Mouse (Mus musculus) myocyte (in vitro differentiated cells): Measurements from ENCODE around the gene Ppt1. TPM values are rescaled to one million over a fixed set of nuclear protein-coding genes. Genes with fewer than 3 reads are reported as not detected.
A peak's percentile ranks its signal among the peaks of the same experiment; 100 is the strongest.

Experiments
- H3K27me3 ChIP-seq: one replicate; pipeline ENCODE4 v1.6.1; 2011; ENCODE audit not compliant: control insufficient read depth, insufficient read depth, insufficient read length
- H3K36me3 ChIP-seq: one replicate; pipeline ENCODE4 v1.6.1; 2011; ENCODE audit not compliant: control insufficient read depth, insufficient read depth
- H3K4me2 ChIP-seq: one replicate; pipeline ENCODE4 v1.6.1; 2011; ENCODE audit warnings: low read depth, control low read depth
- H3K4me3 ChIP-seq: one replicate; pipeline ENCODE4 v1.5.1; 2011; ENCODE audit warnings: mild to moderate bottlenecking, control low read depth, moderate library complexity
- H3K79me2 ChIP-seq: one replicate; pipeline ENCODE4 v1.6.1; 2011; ENCODE audit not compliant: control insufficient read depth, insufficient read depth
- H3ac ChIP-seq: one replicate; pipeline ENCODE4 v1.6.1; 2011; ENCODE audit not compliant: control insufficient read depth, insufficient read length
- CEBPB ChIP-seq: IDR thresholded peaks from 2 replicates; pipeline ENCODE4 v1.6.1; 2011; ENCODE audit warnings: mild to moderate bottlenecking, moderate library complexity; ENCODE audit not compliant: poor library complexity, insufficient read depth, severe bottlenecking
- E2F4 ChIP-seq: IDR thresholded peaks from one replicate; pipeline ENCODE4 v1.6.1; 2011; ENCODE audit warnings: mild to moderate bottlenecking, control low read depth, moderate library complexity; ENCODE audit not compliant: insufficient read depth
- MAX ChIP-seq: IDR thresholded peaks from one replicate; pipeline ENCODE4 v1.6.1; 2011; ENCODE audit warnings: low read depth, mild to moderate bottlenecking, control low read depth
- MYOD1 ChIP-seq, 3 experiments: IDR thresholded peaks; one replicate each; pipeline ENCODE4 v1.6.1; 2011; ENCODE audit warnings: control low read depth in 2 of 3, low read depth in 2 of 3, mild to moderate bottlenecking in 2 of 3, moderate library complexity in 1 of 3; ENCODE audit not compliant: insufficient read length in 2 of 3, control insufficient read depth in 1 of 3
- MYOG ChIP-seq, 3 experiments: IDR thresholded peaks; one replicate each; pipeline ENCODE4 v1.6.1; 2011; ENCODE audit warnings: control low read depth in 2 of 3, low read depth in 2 of 3, mild to moderate bottlenecking in 2 of 3; ENCODE audit not compliant: insufficient read length in 2 of 3, control insufficient read depth in 1 of 3, insufficient read depth in 1 of 3
- POLR2A ChIP-seq: IDR thresholded peaks from one replicate; pipeline ENCODE4 v1.6.1; 2011; ENCODE audit warnings: low read depth, mild to moderate bottlenecking, control low read depth, moderate library complexity; ENCODE audit not compliant: insufficient read length
- POLR2AphosphoS2 ChIP-seq: IDR thresholded peaks from one replicate; pipeline ENCODE4 v1.6.1; 2011; ENCODE audit warnings: low read depth, control low read depth; ENCODE audit not compliant: insufficient read length
- REST ChIP-seq: IDR thresholded peaks from one replicate; pipeline ENCODE4 v1.6.1; 2011; ENCODE audit warnings: mild to moderate bottlenecking, control low read depth, moderate library complexity; ENCODE audit not compliant: insufficient read depth, insufficient read length
- SRF ChIP-seq: IDR thresholded peaks from one replicate; pipeline ENCODE4 v1.6.1; 2011; ENCODE audit warnings: low read depth; ENCODE audit not compliant: control insufficient read depth, insufficient read length
- TCF12 ChIP-seq: IDR thresholded peaks from one replicate; pipeline ENCODE4 v1.6.1; 2011; ENCODE audit warnings: mild to moderate bottlenecking, control low read depth; ENCODE audit not compliant: poor library complexity, insufficient read depth, severe bottlenecking
- TCF3 ChIP-seq: IDR thresholded peaks from one replicate; pipeline ENCODE4 v1.6.1; 2011; ENCODE audit warnings: low read depth, control low read depth; ENCODE audit not compliant: insufficient read length
- USF1 ChIP-seq: IDR thresholded peaks from one replicate; pipeline ENCODE4 v1.6.1; 2011; ENCODE audit warnings: low read depth, mild to moderate bottlenecking, control low read depth, moderate library complexity
- polyA plus RNA-seq: library from polyadenylated mRNA; unstranded; fragments of >200 nt; fragmentation: generic; extraction: Trizol; gene quantifications from one replicate; pipeline ENCODE4 v1.2.1, GENCODE M21; 2012; ENCODE audit warnings: missing spikeins

The Ppt1 gene
- polyA plus RNA-seq, 1 experiment: 49.9 TPM

GRCm38 (mm10) chr4:122853691-122854090, 17.6 kb downstream of the Ppt1 start:
- Histone ChIP-seq H3K27me3 (no peaks in the 10 kb centered on the region), H3ac (no peak overlapping the region), H3K36me3 (peaks cover 56% of the 10 kb centered on the region), H3K4me3 (no peak overlapping the region), H3K4me2 (no peak overlapping the region), H3K79me2 (no peaks in the 10 kb centered on the region)
- TF ChIP-seq POLR2A (no peak), TCF12 (no peak), MAX (no peak), CEBPB (no peak)

GRCm38 (mm10) chr4:122854770-122855169, 18.7 kb downstream of the Ppt1 start:
- TF ChIP-seq POLR2A: no peak
- TF ChIP-seq MYOG (IDR thresholded peaks at IDR 0.05; ENCODE audit: control insufficient read depth in 1 of 3, insufficient read depth in 1 of 3, insufficient read length in 2 of 3, low read depth in 2 of 3): peak in 2 of 3 experiments; percentile 44 to 64
- peak in 2 of 3 experiments; percentile 32 to 65 for TF ChIP-seq MYOD1 (IDR thresholded peaks at IDR 0.05; ENCODE audit: control insufficient read depth in 1 of 3, insufficient read length in 2 of 3, low read depth in 2 of 3)
- H3K79me2 ChIP-seq: no peaks in the 10 kb centered on the region
- no peaks in the 10 kb centered on the region for H3K27me3 ChIP-seq
- peaks cover 51% of the 10 kb centered on the region for H3K36me3 ChIP-seq
- H3ac ChIP-seq: no peak overlapping the region
- H3K4me2 ChIP-seq: no peak overlapping the region
- no peak overlapping the region for H3K4me3 ChIP-seq

GRCm38 (mm10) chr4:122857909-122858308, 21.9 kb downstream of the Ppt1 start:
- H3K27me3 ChIP-seq: no peaks in the 10 kb centered on the region
- peaks cover 68% of the 10 kb centered on the region for H3K36me3 ChIP-seq
- TF ChIP-seq TCF3 (no peak), POLR2AphosphoS2 (no peak), MAX (no peak), SRF (no peak), POLR2A (no peak), MYOG (IDR thresholded peaks at IDR 0.05; ENCODE audit: control insufficient read depth in 1 of 3, insufficient read depth in 1 of 3, insufficient read length in 2 of 3, low read depth in 2 of 3) (no peak), REST (no peak), MYOD1 (IDR thresholded peaks at IDR 0.05; ENCODE audit: control insufficient read depth in 1 of 3, insufficient read length in 2 of 3, low read depth in 2 of 3) (no peak), TCF12 (no peak), CEBPB (no peak), E2F4 (no peak), USF1 (no peak)
- H3ac ChIP-seq: no peak overlapping the region
- H3K4me2 ChIP-seq: no peak overlapping the region
- no peaks in the 10 kb centered on the region for H3K79me2 ChIP-seq
- no peak overlapping the region for H3K4me3 ChIP-seq

GRCm38 (mm10) chr4:122859096-122859674, 23.1 kb downstream of the Ppt1 start:
- H3K27me3 ChIP-seq: no peaks in the 10 kb centered on the region
- H3K4me3 ChIP-seq: no peak overlapping the region
- H3K79me2 ChIP-seq: no peaks in the 10 kb centered on the region
- H3K4me2 ChIP-seq: peak overlapping the region; percentile 14
- peak; percentile 67 for TF ChIP-seq POLR2AphosphoS2
- peak in 1 of 3 experiments; percentile 6 for TF ChIP-seq MYOG (IDR thresholded peaks at IDR 0.05; ENCODE audit: control insufficient read depth in 1 of 3, insufficient read depth in 1 of 3, insufficient read length in 2 of 3, low read depth in 2 of 3)
- peak; percentile 27 for TF ChIP-seq POLR2A
- no peak for TF ChIP-seq MYOD1 (IDR thresholded peaks at IDR 0.05; ENCODE audit: control insufficient read depth in 1 of 3, insufficient read length in 2 of 3, low read depth in 2 of 3)
- peak; percentile 55 for TF ChIP-seq MAX
- peak; percentile 91 for TF ChIP-seq CEBPB
- H3ac ChIP-seq: no peak overlapping the region
- peaks cover 76% of the 10 kb centered on the region for H3K36me3 ChIP-seq

- Histone ChIP-seq H3K4me3 (no peak overlapping the region), H3K36me3 (peaks cover 79% of the 10 kb centered on the region), H3K4me2 (no peak overlapping the region), H3K27me3 (no peaks in the 10 kb centered on the region), H3K79me2 (no peaks in the 10 kb centered on the region), H3ac (no peak overlapping the region)
- no peak for TF ChIP-seq USF1
- TF ChIP-seq SRF: no peak
- TF ChIP-seq TCF12: no peak
- no peak for TF ChIP-seq MYOD1 (IDR thresholded peaks at IDR 0.05; ENCODE audit: control insufficient read depth in 1 of 3, insufficient read length in 2 of 3, low read depth in 2 of 3)
- TF ChIP-seq REST: no peak
- no peak for TF ChIP-seq E2F4
These were observed 25.8 kb downstream of the Ppt1 start for GRCm38 (mm10) chr4:122861836-122862235.

- no peak for TF ChIP-seq CEBPB
- TF ChIP-seq POLR2A: no peak
- peaks cover 8% of the 10 kb centered on the region for H3K79me2 ChIP-seq
- no peak overlapping the region for H3K4me2 ChIP-seq
- H3K27me3 ChIP-seq: no peaks in the 10 kb centered on the region
- peaks cover 64% of the 10 kb centered on the region for H3K36me3 ChIP-seq
- no peak overlapping the region for H3ac ChIP-seq
- no peak overlapping the region for H3K4me3 ChIP-seq
These were observed 32.0 kb downstream of the Ppt1 start for GRCm38 (mm10) chr4:122868041-122868440.
